Comparison of ENCODE assay signal across 16 mouse cellular contexts in the genomic region with DNA sequence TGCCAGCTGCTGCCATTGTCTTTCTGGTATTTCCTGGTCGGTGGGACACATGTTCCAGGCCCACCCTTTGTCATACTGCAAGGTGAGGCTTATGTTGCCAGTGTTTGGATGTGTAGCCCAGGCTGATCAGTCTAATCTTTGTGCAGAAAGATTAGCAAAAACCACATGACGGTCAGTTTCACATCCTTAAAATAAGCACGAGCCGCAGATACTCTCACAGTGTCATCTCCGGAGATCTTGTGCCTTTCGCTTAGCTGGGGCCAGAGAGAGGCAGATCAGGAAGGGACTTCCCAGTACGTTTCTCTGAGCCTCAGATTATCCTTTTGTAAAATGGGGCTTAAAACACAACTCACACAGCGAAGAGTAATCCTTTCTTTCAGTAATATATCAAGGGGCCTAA. TPM values are rescaled to one million over a fixed set of nuclear protein-coding genes. Genes with fewer than 3 reads are reported as not detected.
DNase-seq lines count a peak whose midpoint lies in the region; ATAC-seq and TF ChIP-seq lines count a peak whose summit lies in the region.
"Had no signal": no experiment of that assay in that cellular context is flagged by ENCODE, and none has a peak within 500 bp of the region (broad histone marks: within the 10 kb centered on the region; RNA-seq: fewer than 3 reads in every experiment).

No protein-coding gene starts in this region.

- intact Hi-C loops in heart, postnatal 25 days (cut with DNase I), result no loop called here

- WGBS in small intestine, adult 2 months, result 82% methylated on average over 8 of the region's 8 CpGs

- no peak for TF ChIP-seq CTCF in small intestine, adult 2 months (IDR thresholded peaks at IDR 0.05; ENCODE audit: extremely low read depth, insufficient read length, insufficient replicate concordance, low read depth, low read length)

- peak; percentile 94 for DNase-seq in heart, adult 11 months
- DNase-seq in heart, postnatal 25 days (ENCODE audit: low spot score), result no peak
- DNase-seq in lung, postnatal 14 days, result peak; percentile 6
- DNase-seq in lung, adult 18-20 months, result no peak
- DNase-seq in kidney, postnatal 25 days, result no peak
- no peak for DNase-seq in frontal cortex, adult 2 months (ENCODE audit: extremely low spot score in 1 of 2, low spot score in 1 of 2)
- DNase-seq: adrenal gland, postnatal 10 days; cerebellum, adult 9-11 months had no signal

- TF ChIP-seq POLR2A in small intestine, adult 2 months (IDR thresholded peaks at IDR 0.05; ENCODE audit: low read depth, low read length), result no peak

- 0 out of 2 replicates have a peak overlapping the region, but pooled peaks have one; percentile 21 for H3K27ac ChIP-seq in small intestine, adult 2 months (ENCODE audit: insufficient read depth, low read depth, low read length)
- H3K27ac ChIP-seq: heart, embryonic 15.5 days; hindbrain, embryonic 15.5 days; layer of hippocampus, adult 2 months; limb, embryonic 15.5 days had no signal

- no peaks in the 10 kb centered on the region for H3K36me3 ChIP-seq in small intestine, adult 2 months (ENCODE audit: control insufficient read depth, insufficient read depth, low read length)
- H3K36me3 ChIP-seq: heart, embryonic 15.5 days; hindbrain, embryonic 15.5 days; limb, embryonic 15.5 days had no signal

- no peaks in the 10 kb centered on the region for H3K4me1 ChIP-seq in small intestine, adult 2 months (ENCODE audit: control insufficient read depth, insufficient read depth, insufficient read length, low read length)
- H3K4me1 ChIP-seq: heart, embryonic 15.5 days; hindbrain, embryonic 15.5 days; limb, embryonic 15.5 days had no signal

- H3K27me3 ChIP-seq in small intestine, adult 2 months (ENCODE audit: control insufficient read depth, insufficient read depth, low read length), result no peaks in the 10 kb centered on the region
- H3K27me3 ChIP-seq: heart, embryonic 15.5 days; hindbrain, embryonic 15.5 days; limb, embryonic 15.5 days had no signal

- no peak overlapping the region for H3K4me3 ChIP-seq in small intestine, adult 2 months (ENCODE audit: low read depth, low read length)
- H3K4me3 ChIP-seq: erythroblast, embryonic 14.5 days; heart, embryonic 15.5 days; hindbrain, embryonic 15.5 days; layer of hippocampus, adult 2 months; limb, embryonic 15.5 days had no signal

- peak; percentile 87 for ATAC-seq in granulocyte monocyte progenitor cell, adult 5-6 weeks (replicated peaks; ENCODE audit: poor library complexity, severe bottlenecking)

RNA-seq across cellular contexts. Expression of a gene that starts 40.4 kb away (rescaled TPM):
- total RNA-seq in heart, postnatal 25 days (2021), result under 1 TPM in 1 of 2 experiments, not detected in 1; 0.11 TPM
- total RNA-seq in granulocyte monocyte progenitor cell, adult 5-6 weeks (2014; fragmentation: Nextera tagmentation), result not detected in 2 replicates
- total RNA-seq in granulocyte monocyte progenitor cell, adult 5-6 weeks (2017), result not detected in 2 replicates
- polyA plus RNA-seq in small intestine, adult 2 months (2012; rRNA removed), result not detected in 2 replicates
- 3.7 and 4.1 TPM in 2 replicates for polyA plus RNA-seq in frontal cortex, adult 2 months (2012; rRNA removed)
- total RNA-seq: ES-E14 had no signal
- polyA plus RNA-seq: erythroblast, embryonic 14.5 days; heart, embryonic 15.5 days had no signal

RNA-seq across cellular contexts. Expression of a gene that starts 54.3 kb away (rescaled TPM):
- 1 to 10 TPM; 5.8 to 6.1 TPM for total RNA-seq in heart, postnatal 25 days (2021)
- total RNA-seq in granulocyte monocyte progenitor cell, adult 5-6 weeks (2014; fragmentation: Nextera tagmentation), result 35.9 and 55.9 TPM in 2 replicates
- total RNA-seq in granulocyte monocyte progenitor cell, adult 5-6 weeks (2017), result 52.3 and 72.8 TPM in 2 replicates
- 5.9 and 10.9 TPM in 2 replicates for polyA plus RNA-seq in small intestine, adult 2 months (2012; rRNA removed)
- polyA plus RNA-seq in frontal cortex, adult 2 months (2012; rRNA removed), result 18.4 and 21.6 TPM in 2 replicates
- total RNA-seq: ES-E14 had no signal

Comparison
In these comparisons a context has a peak if more than half of its experiments do, and no peak if none do; other contexts are left out.
1. DNase-seq: peak in heart, adult 11 months (single experiment) and lung, postnatal 14 days (single experiment); none in heart, postnatal 25 days (single experiment), lung, adult 18-20 months (0 of 2), kidney, postnatal 25 days (0 of 2) and frontal cortex, adult 2 months (0 of 2).
2. RNA of a gene that starts 54.3 kb away (total RNA-seq): 35.9 to 72.8 TPM in granulocyte monocyte progenitor cell, adult 5-6 weeks; 5.8 to 6.1 TPM in heart, postnatal 25 days; every median in the first group is over 4 times any median in the second.